Mouse (Mus musculus) G1E (cell line): ENCODE measurements around the gene Eefsec. TPM values are rescaled to one million over a fixed set of nuclear protein-coding genes. Genes with fewer than 3 reads are reported as not detected.

ENCODE experiments used
- ATAC-seq: 2 replicates; pipeline ENCODE4 v1.8.0; 2016; ENCODE audit warnings: mild to moderate bottlenecking; ENCODE audit not compliant: insufficient number of reproducible peaks, poor library complexity, low FRiP score, severe bottlenecking; ENCODE audit errors: extremely low read depth
- DNase-seq: peaks from one replicate; pipeline ENCODE4 v3.0.0; 2012; ENCODE audit warnings: low spot score
- H3K27me3 ChIP-seq: 2 replicates; pipeline ENCODE4 v1.6.1; 2012; ENCODE audit warnings: mild to moderate bottlenecking, low read length, inconsistent platforms; ENCODE audit not compliant: insufficient read depth
- H3K36me3 ChIP-seq: replicated peaks from 2 replicates; pipeline ENCODE3; 2012; ENCODE audit warnings: mild to moderate bottlenecking, inconsistent platforms
- H3K4me1 ChIP-seq: 2 replicates; pipeline ENCODE4 v1.6.1; 2012; ENCODE audit warnings: low read depth, low read length, inconsistent platforms, mixed read lengths; ENCODE audit not compliant: insufficient read depth
- H3K4me3 ChIP-seq: 2 replicates; pipeline ENCODE4 v1.5.1; 2012; ENCODE audit warnings: low read depth, mild to moderate bottlenecking, inconsistent platforms, low read length, moderate library complexity, mixed read lengths
- H3K9me3 ChIP-seq: replicated peaks from 2 replicates; pipeline ENCODE4 v1.6.1; 2012; ENCODE audit warnings: inconsistent platforms
- CTCF ChIP-seq: IDR thresholded peaks from 2 replicates; pipeline ENCODE4 v1.5.1; 2012; ENCODE audit warnings: low read depth, low read length, inconsistent platforms, mixed read lengths
- GATA1 ChIP-seq: IDR thresholded peaks from 2 replicates; pipeline ENCODE4 v1.6.1; 2012; ENCODE audit warnings: borderline replicate concordance, low read length, inconsistent platforms, mixed read lengths
- GATA2 ChIP-seq: IDR thresholded peaks from 2 replicates; pipeline ENCODE4 v1.6.1; 2012; ENCODE audit warnings: low read depth, low read length, inconsistent platforms, borderline replicate concordance
- POLR2AphosphoS5 ChIP-seq: IDR thresholded peaks from 2 replicates; pipeline ENCODE4 v1.6.1; 2012; ENCODE audit warnings: low read depth, low read length, inconsistent platforms; ENCODE audit not compliant: insufficient replicate concordance
- TAL1 ChIP-seq: conservative IDR thresholded peaks from 2 replicates; pipeline ENCODE4 v1.6.1; 2012; ENCODE audit warnings: low read depth, low read length, inconsistent platforms, mixed read lengths
- polyA plus RNA-seq: library from polyadenylated mRNA; stranded (reverse); fragments of >175 nt; gene quantifications from 2 replicates; pipeline ENCODE4 v1.2.3, GENCODE M21; 2012
- total RNA-seq, 2 experiments: library from RNA; stranded (forward) in 1 of 2; stranded (reverse) in 1 of 2; fragments of 200-1000 nt in 1 of 2; fragments of >200 nt in 1 of 2; fragmentation: Nextera tagmentation in 1 of 2; gene quantifications; 2 replicates each; pipeline ENCODE4 v1.2.3; 2014 to 2017

Eefsec gene
- total and polyA plus RNA-seq, 3 experiments = 12.3 to 50.6 (median 24.7) TPM

DNA sequence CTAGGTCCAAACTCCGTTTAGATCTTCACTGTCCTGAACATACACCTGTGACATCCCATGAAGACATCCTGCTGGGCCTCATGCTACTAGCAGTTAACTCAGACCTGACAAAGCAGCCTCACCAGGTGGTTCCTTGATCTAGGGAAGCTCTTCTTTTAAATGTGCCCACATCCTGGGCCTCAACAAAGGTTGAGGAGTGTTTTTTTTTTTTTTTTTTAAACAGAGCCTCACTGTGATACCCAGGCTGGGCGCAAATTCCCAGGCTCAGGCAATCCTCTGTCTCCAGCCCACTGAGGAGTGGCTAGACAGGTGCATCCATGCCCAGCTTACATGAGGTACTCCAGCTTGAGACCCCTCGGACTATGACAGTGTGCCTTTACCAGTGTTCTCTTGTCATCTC lies 3.8 kb downstream of the Eefsec start:
- ATAC-seq (no peak), DNase-seq (no peak)
- H3K4me1 ChIP-seq = peaks cover 43% of the 10 kb centered on the region
- H3K36me3 ChIP-seq = peaks cover 55% of the 10 kb centered on the region
- TF ChIP-seq GATA1 = no peak
- no peak for TF ChIP-seq POLR2AphosphoS5
- no peak for TF ChIP-seq CTCF
- TF ChIP-seq TAL1 = no peak
- TF ChIP-seq GATA2 = no peak
- peaks cover 2% of the 10 kb centered on the region; the same call in 1 of the 2 replicates for H3K27me3 ChIP-seq
- H3K9me3 ChIP-seq = no peaks in the 10 kb centered on the region
- no peak overlapping the region for H3K4me3 ChIP-seq

DNA sequence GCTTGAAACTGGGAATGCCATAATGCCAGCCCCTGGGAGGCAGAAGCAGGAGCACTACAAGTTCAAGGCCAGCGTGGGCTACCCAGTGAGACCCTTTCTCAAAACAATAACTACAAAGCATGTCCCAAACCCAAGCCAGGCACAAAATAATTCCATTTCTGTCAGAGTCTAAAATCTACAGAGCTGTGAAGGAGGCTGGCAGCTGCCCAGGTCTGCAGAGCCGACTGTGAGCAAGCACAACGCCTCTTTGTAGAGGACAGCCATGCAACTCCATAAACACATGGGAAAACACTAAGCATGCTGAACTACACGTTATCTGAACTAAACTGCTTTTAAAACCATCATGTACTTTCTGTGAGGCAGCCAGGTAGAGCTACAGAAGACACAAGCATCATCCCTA lies 7.3 kb downstream of the Eefsec start:
- DNase-seq = no peak

DNA sequence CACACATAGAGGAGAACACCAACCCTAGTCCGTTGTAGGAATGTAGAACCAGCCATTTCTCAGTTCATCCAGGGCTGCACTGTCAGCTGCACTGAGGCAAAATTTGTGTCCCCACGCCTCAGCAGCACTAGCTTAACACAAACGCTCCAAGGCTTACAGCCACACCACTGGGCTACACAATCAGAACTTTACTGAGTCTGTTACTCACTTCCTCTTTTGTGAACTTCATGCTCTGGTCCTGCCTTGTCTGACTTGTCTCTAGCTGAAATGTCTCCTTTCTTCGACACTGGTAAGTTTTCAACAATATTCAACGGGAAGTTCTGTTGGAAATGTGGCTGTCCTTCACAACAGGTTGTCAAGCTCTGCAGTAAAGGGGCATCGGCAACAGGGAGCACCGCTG lies 10.7 kb downstream of the Eefsec start:
- no peak for ATAC-seq

More for the DNA sequence above, 7.3 kb downstream of the Eefsec start:
- no peak for TF ChIP-seq TAL1
- no peak for TF ChIP-seq GATA1
- TF ChIP-seq GATA2 = no peak
- TF ChIP-seq CTCF = no peak
- TF ChIP-seq POLR2AphosphoS5 = no peak
- no peak for ATAC-seq
- H3K9me3 ChIP-seq = no peaks in the 10 kb centered on the region
- peaks cover 80% of the 10 kb centered on the region for H3K36me3 ChIP-seq
- no peak overlapping the region for H3K4me3 ChIP-seq
- peaks cover 31% of the 10 kb centered on the region for H3K4me1 ChIP-seq
- H3K27me3 ChIP-seq = no peaks in the 10 kb centered on the region

DNA sequence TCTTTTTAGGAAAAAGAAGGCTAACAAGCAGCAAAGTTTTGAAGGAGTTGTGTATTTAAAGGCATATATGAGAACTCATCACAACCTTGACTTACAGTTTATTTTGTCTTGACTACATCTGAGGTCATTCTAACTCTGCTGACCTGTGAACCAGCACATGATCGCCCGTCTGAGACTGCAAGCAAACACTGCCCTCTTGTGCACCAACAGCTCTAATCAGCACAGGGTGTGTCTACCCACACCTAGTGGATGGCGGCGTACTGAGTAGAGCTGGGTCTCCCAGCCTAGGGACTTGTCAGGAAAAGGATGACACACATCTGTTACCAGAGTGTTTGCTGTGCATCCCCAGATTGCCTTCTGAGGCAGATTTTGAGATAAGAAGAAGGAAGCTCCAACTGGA lies 15.1 kb downstream of the Eefsec start:
- Histone ChIP-seq H3K9me3 (no peaks in the 10 kb centered on the region), H3K4me3 (no peak overlapping the region), H3K36me3 (peaks cover 71% of the 10 kb centered on the region), H3K27me3 (no peaks in the 10 kb centered on the region), H3K4me1 (peaks cover 27% of the 10 kb centered on the region)
- ATAC-seq = peak; percentile 60
- peak; percentile 32 for DNase-seq
- no peak for TF ChIP-seq TAL1
- no peak for TF ChIP-seq GATA2
- TF ChIP-seq GATA1 = no peak
- TF ChIP-seq POLR2AphosphoS5 = no peak
- TF ChIP-seq CTCF = no peak

More for the DNA sequence above, 10.7 kb downstream of the Eefsec start:
- Histone ChIP-seq H3K27me3 (no peaks in the 10 kb centered on the region), H3K4me1 (peaks cover 36% of the 10 kb centered on the region), H3K9me3 (no peaks in the 10 kb centered on the region), H3K4me3 (no peak overlapping the region), H3K36me3 (peaks cover 72% of the 10 kb centered on the region)
- TF ChIP-seq TAL1 (no peak), GATA1 (no peak), POLR2AphosphoS5 (no peak)
- DNase-seq = no peak

DNA sequence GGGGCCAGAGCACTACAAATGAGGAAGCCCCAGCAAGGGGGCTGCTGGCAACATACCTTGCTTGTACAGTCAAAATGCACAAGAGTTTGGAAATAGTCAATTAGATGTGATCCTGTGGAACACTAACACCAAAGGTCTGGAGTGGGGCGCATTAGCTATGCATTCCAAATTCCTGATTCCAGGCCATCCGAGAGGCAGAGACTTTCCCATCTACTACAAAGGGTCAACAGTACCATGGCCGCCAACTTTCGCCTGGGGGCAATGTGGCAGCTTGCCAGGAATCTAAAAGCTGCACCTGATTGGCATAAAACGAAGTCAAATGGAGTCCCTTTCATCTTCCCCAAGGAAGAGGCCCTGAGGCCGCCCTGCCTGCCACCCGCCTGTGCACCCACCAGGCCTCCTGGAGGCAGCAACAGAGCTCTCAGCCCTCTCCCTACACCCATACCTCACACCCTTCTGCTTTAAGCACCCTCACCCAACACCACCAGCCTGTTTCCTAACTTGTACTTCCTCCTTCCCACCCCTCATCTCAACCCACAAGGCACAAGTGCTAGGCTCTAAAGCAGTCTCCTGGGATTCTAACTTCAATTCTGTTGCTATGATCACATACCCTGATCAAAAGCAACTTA lies 30.1 kb downstream of the Eefsec start:
- DNase-seq (no peak), ATAC-seq (no peak)
- Histone ChIP-seq H3K4me3 (no peak overlapping the region), H3K9me3 (no peaks in the 10 kb centered on the region), H3K4me1 (peaks cover 25% of the 10 kb centered on the region), H3K36me3 (peaks cover 50% of the 10 kb centered on the region), H3K27me3 (no peaks in the 10 kb centered on the region)
- TF ChIP-seq CTCF (no peak), GATA2 (no peak), POLR2AphosphoS5 (no peak), GATA1 (no peak), TAL1 (no peak)

DNA sequence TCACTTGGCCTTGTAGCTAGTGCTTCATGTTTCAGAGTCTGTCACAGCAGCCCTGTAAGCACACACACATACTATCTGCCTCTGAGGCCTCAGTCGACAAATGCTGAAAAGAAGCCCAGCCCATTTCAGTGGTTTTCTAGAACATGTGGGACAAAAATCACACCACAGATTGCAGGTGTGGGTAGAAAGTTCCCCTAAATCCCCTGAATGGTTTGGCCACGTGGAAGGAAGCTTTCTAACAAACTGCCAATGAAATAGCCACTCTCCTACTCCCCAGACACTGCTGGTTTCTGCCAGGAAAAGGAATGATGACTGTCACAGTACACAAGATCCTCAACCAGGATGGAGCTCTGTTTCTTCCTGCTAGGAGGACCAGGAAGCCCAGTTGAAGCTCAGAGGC lies 33.7 kb downstream of the Eefsec start:
- ATAC-seq = no peak
- TF ChIP-seq CTCF (no peak), GATA2 (no peak), GATA1 (no peak), POLR2AphosphoS5 (no peak), TAL1 (no peak)
- H3K4me3 ChIP-seq = no peak overlapping the region

DNA sequence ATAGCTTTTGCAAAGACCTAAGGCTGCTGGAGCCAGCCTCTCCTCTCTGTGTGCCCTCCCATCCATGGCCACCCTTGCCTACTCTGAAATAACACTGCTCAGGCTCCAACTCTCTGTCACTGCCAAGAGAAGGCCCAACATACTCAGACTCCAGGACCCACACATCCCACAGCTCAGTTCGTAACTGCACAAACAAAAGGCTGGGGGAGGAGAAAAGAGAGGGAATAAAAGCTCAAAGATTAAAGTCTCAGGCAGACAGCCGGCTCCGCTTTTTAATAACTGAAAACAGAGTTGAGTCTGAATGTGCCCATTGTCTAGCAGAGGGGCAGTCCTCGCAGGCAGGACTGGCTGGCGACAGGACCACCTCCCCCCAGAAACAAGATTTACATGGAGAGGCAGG lies 36.8 kb downstream of the Eefsec start:
- DNase-seq (no peak), ATAC-seq (no peak)
- Histone ChIP-seq H3K27me3 (no peaks in the 10 kb centered on the region), H3K4me3 (no peak overlapping the region), H3K4me1 (peaks cover 9% of the 10 kb centered on the region; the same call in 1 of the 2 replicates), H3K36me3 (peaks cover 53% of the 10 kb centered on the region), H3K9me3 (no peaks in the 10 kb centered on the region)
- no peak for TF ChIP-seq POLR2AphosphoS5
- TF ChIP-seq GATA2 = no peak
- TF ChIP-seq TAL1 = no peak
- no peak for TF ChIP-seq GATA1
- no peak for TF ChIP-seq CTCF

More for the DNA sequence above, 33.7 kb downstream of the Eefsec start:
- peaks cover 24% of the 10 kb centered on the region for H3K4me1 ChIP-seq
- no peaks in the 10 kb centered on the region for H3K27me3 ChIP-seq
- H3K36me3 ChIP-seq = peaks cover 66% of the 10 kb centered on the region
- no peaks in the 10 kb centered on the region for H3K9me3 ChIP-seq
- no peak for DNase-seq
